Mouse (Mus musculus) midbrain, postnatal 0 days (tissue): ENCODE measurements around the gene Shld1. TPM values are rescaled to one million over a fixed set of nuclear protein-coding genes. Genes with fewer than 3 reads are reported as not detected.

Experiments
- ATAC-seq: fragments of 200-750 bp; cut with Nextera tagmentation; 2 replicates; pipeline ENCODE4 v1.8.0; 2017; ENCODE audit warnings: moderate number of reproducible peaks, mild to moderate bottlenecking, moderate TSS enrichment, moderate library complexity; ENCODE audit not compliant: low FRiP score
- DNase-seq: peaks from one replicate; pipeline ENCODE4 v3.0.0-alpha.2; 2015; ENCODE audit warnings: low spot score
- H3K27ac ChIP-seq: fragments of 300-500 bp; sonication (generic); 2 replicates; pipeline ENCODE4 v1.5.1; 2014; ENCODE audit warnings: low read depth, mild to moderate bottlenecking, low read length, mixed read lengths
- H3K27me3 ChIP-seq: fragments of 300-500 bp; sonication (generic); 2 replicates; pipeline ENCODE4 v1.6.1; 2014; ENCODE audit warnings: low read length, control low read depth, mixed read lengths; ENCODE audit not compliant: insufficient read depth
- H3K36me3 ChIP-seq: fragments of 300-500 bp; sonication (generic); 2 replicates; pipeline ENCODE4 v1.6.1; 2014; ENCODE audit warnings: low read length, control low read depth, mixed read lengths; ENCODE audit not compliant: insufficient read depth
- H3K4me1 ChIP-seq: fragments of 300-500 bp; sonication (generic); 2 replicates; pipeline ENCODE4 v1.6.1; 2014; ENCODE audit warnings: mild to moderate bottlenecking, control low read depth, antibody characterized with exemption, low read length, mixed read lengths; ENCODE audit not compliant: insufficient read depth
- H3K4me2 ChIP-seq: fragments of 300-500 bp; sonication (generic); 2 replicates; pipeline ENCODE4 v1.6.1; 2014; ENCODE audit warnings: low read depth, mild to moderate bottlenecking, low read length, mixed read lengths; ENCODE audit not compliant: poor library complexity, severe bottlenecking
- H3K4me3 ChIP-seq: fragments of 300-500 bp; sonication (generic); 2 replicates; pipeline ENCODE4 v1.5.1; 2014; ENCODE audit warnings: low read depth, mild to moderate bottlenecking, low read length, moderate library complexity
- H3K9ac ChIP-seq: fragments of 300-500 bp; sonication (generic); replicated peaks from 2 replicates; pipeline ENCODE4 v1.6.1; 2014; ENCODE audit warnings: mild to moderate bottlenecking, low read length, moderate library complexity, mixed read lengths; ENCODE audit not compliant: poor library complexity, severe bottlenecking
- H3K9me3 ChIP-seq: fragments of 300-500 bp; sonication (generic); 2 replicates; pipeline ENCODE4 v1.6.1; 2016; ENCODE audit warnings: low read length, control low read depth
- CTCF ChIP-seq: IDR thresholded peaks from 2 replicates; pipeline ENCODE4 v1.5.1; 2016; ENCODE audit warnings: antibody characterized with exemption, mild to moderate bottlenecking
- WGBS: fragments of 180-500 bp; shearing (Covaris S2); extraction: QIAGEN DNeasy Blood & Tissue Kit; methylation state at CpG from one replicate; pipeline ENCODE4 v1.1.7; 2014; 5-methylcytosine and 5-hydroxymethylcytosine counted together
- polyA plus RNA-seq: library from polyadenylated mRNA; unstranded; fragments of >200 nt; fragmentation: Nextera tagmentation; extraction: Ambion mirVana; gene quantifications from 2 replicates; pipeline ENCODE4 v1.2.1, GENCODE M21; 2015
- total RNA-seq: library from RNA; depleted of rRNA; stranded (reverse); fragments of >200 nt; gene quantifications from 2 replicates; pipeline ENCODE4 v1.2.3, GENCODE M21; 2014

Gene Shld1
- total and polyA plus RNA-seq, 2 experiments from 2014 or later: 15.7 to 17.1 TPM

- TF ChIP-seq CTCF: no peak
- Histone ChIP-seq H3K4me3 (no peak overlapping the region), H3K27ac (no peak overlapping the region), H3K27me3 (no peaks in the 10 kb centered on the region), H3K9ac (no peak overlapping the region), H3K9me3 (no peaks in the 10 kb centered on the region), H3K4me2 (no peak overlapping the region), H3K36me3 (no peaks in the 10 kb centered on the region), H3K4me1 (peaks cover 12% of the 10 kb centered on the region; the same call in 1 of the 2 replicates)
- DNase-seq: no peak
- WGBS: 98% methylated on average over 2 of the region's 2 CpGs
- no peak for ATAC-seq
These were observed 35.1 kb downstream of the Shld1 start for GRCm38 (mm10) chr2:132721844-132722243.

GRCm38 (mm10) chr2:132723958-132724431 is 37.3 kb downstream of the Shld1 start:
- H3K4me2 ChIP-seq: no peak overlapping the region
- DNase-seq: peak; percentile 81
- 39% methylated on average over 5 of the region's 5 CpGs for WGBS

GRCm38 (mm10) chr2:132724561-132724960 is 37.8 kb downstream of the Shld1 start:
- WGBS: 88% methylated on average over 7 of the region's 7 CpGs
- no peak for ATAC-seq
- H3K27ac ChIP-seq: no peak overlapping the region

More at GRCm38 (mm10) chr2:132723958-132724431, 37.3 kb downstream of the Shld1 start:
- Histone ChIP-seq H3K9ac (no peak overlapping the region), H3K4me1 (peaks cover 12% of the 10 kb centered on the region; the same call in 1 of the 2 replicates), H3K27ac (no peak overlapping the region), H3K9me3 (no peaks in the 10 kb centered on the region), H3K27me3 (no peaks in the 10 kb centered on the region), H3K4me3 (no peak overlapping the region), H3K36me3 (no peaks in the 10 kb centered on the region)
- peak; percentile 38; the same call in 1 of the 2 replicates for ATAC-seq
- no peak for TF ChIP-seq CTCF

GRCm38 (mm10) chr2:132725376-132725905 is 38.7 kb downstream of the Shld1 start:
- ATAC-seq (no peak), DNase-seq (no peak)
- H3K4me1 ChIP-seq: peaks cover 11% of the 10 kb centered on the region; the same call in 1 of the 2 replicates
- no peak overlapping the region for H3K27ac ChIP-seq
- H3K9me3 ChIP-seq: no peaks in the 10 kb centered on the region
- H3K9ac ChIP-seq: no peak overlapping the region
- no peak for TF ChIP-seq CTCF
- WGBS: 89% methylated on average over 9 of the region's 9 CpGs
- no peak overlapping the region for H3K4me3 ChIP-seq
- no peak overlapping the region for H3K4me2 ChIP-seq
- H3K36me3 ChIP-seq: no peaks in the 10 kb centered on the region
- no peaks in the 10 kb centered on the region for H3K27me3 ChIP-seq

More at GRCm38 (mm10) chr2:132724561-132724960, 37.8 kb downstream of the Shld1 start:
- H3K9ac ChIP-seq: no peak overlapping the region
- peaks cover 12% of the 10 kb centered on the region; the same call in 1 of the 2 replicates for H3K4me1 ChIP-seq
- H3K36me3 ChIP-seq: no peaks in the 10 kb centered on the region
- no peak for TF ChIP-seq CTCF
- H3K4me3 ChIP-seq: no peak overlapping the region
- DNase-seq: no peak
- no peak overlapping the region for H3K4me2 ChIP-seq
- H3K27me3 ChIP-seq: no peaks in the 10 kb centered on the region
- H3K9me3 ChIP-seq: no peaks in the 10 kb centered on the region

GRCm38 (mm10) chr2:132726156-132726555 is 39.4 kb downstream of the Shld1 start:
- no peaks in the 10 kb centered on the region for H3K9me3 ChIP-seq
- TF ChIP-seq CTCF: no peak
- no peak overlapping the region for H3K4me2 ChIP-seq
- H3K4me3 ChIP-seq: no peak overlapping the region
- H3K4me1 ChIP-seq: peaks cover 4% of the 10 kb centered on the region; the same call in 1 of the 2 replicates
- DNase-seq (no peak), ATAC-seq (no peak)
- H3K27ac ChIP-seq: no peak overlapping the region
- no peak overlapping the region for H3K9ac ChIP-seq
- no peaks in the 10 kb centered on the region for H3K36me3 ChIP-seq
- no peaks in the 10 kb centered on the region for H3K27me3 ChIP-seq
- WGBS: 60% methylated on average over 2 of the region's 2 CpGs

- DNase-seq (no peak), ATAC-seq (no peak)
- H3K9me3 ChIP-seq: no peaks in the 10 kb centered on the region
- no peak overlapping the region for H3K4me2 ChIP-seq
- H3K4me3 ChIP-seq: no peak overlapping the region
- no peaks in the 10 kb centered on the region for H3K4me1 ChIP-seq
- no peaks in the 10 kb centered on the region for H3K27me3 ChIP-seq
- no peak for TF ChIP-seq CTCF
- H3K36me3 ChIP-seq: no peaks in the 10 kb centered on the region
- H3K27ac ChIP-seq: no peak overlapping the region
- 87% methylated on average over 5 of the region's 5 CpGs for WGBS
- no peak overlapping the region for H3K9ac ChIP-seq
These were observed 46.2 kb downstream of the Shld1 start for GRCm38 (mm10) chr2:132732940-132733339.
